Mouse (Mus musculus): ENCODE measurements around the gene Hdac2. TPM values are rescaled to one million over a fixed set of nuclear protein-coding genes. Genes with fewer than 3 reads are reported as not detected.

The Hdac2 gene
- total RNA-seq (2021) = 91.3 and 119 TPM in 2 replicates
- long read RNA-seq, transcript Hdac2-201 (14 exons, 2,005 nt) = major isoform, 143 of 151 reads
- long read RNA-seq, partial matches to known transcripts = 2 of 151 reads
- long read RNA-seq, other reads (novel, unspliced or antisense) = 6 of 151 reads

DNA sequence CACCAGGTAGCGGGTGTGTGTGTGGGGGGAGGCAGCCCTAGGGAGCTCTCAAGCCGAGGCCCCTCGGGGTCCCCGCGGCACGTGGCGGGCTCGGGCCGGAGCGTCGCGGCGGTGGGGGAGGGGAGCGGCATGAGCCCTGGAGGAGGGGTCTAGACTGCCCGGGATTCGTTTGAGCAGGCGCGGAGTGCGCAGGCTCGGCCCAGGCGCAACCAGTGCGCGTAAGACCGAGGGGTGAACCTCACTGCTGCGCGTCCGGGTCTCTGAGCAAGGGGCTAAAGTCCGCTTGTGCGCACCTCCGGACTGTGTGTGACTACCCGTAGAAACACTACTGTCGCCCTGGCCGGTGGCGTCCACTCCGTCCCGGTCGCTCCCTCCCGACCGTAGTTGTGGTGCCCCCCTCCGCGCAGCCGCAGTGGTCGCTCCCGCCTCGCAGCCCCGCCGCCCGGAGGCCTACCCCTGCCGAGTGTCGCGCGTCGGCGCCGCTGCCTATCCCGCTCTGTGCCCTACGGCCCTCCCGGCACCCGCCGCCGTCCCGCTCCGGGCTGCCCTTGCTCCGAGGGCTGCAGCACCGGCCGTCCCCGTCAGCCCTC is at the start of gene Hdac2:
Hdac2 (plus strand) TSS at position 459 of the 590 bp plus-strand sequence.
- peak; percentile 89 for DNase-seq

DNA sequence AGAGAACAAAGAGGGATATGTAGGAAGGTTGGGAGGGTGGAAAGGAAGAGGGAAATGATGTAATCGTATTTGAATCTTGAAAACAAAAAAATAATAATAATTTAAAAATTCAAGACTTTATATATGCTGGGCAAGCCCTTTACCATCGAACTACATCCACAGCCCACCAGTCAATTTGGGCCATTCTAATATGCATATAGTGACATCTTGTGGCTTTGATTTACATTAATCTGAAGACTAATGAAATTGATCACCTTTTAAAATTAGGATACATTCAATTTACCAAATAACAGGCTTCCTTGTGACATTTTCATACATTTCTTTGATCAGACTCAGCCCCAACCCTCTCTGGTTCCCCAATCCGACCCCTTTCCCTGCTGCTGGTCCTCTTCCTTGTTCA is 46.1 kb upstream of the Hdac2 start:
- DNase-seq = no peak

DNA sequence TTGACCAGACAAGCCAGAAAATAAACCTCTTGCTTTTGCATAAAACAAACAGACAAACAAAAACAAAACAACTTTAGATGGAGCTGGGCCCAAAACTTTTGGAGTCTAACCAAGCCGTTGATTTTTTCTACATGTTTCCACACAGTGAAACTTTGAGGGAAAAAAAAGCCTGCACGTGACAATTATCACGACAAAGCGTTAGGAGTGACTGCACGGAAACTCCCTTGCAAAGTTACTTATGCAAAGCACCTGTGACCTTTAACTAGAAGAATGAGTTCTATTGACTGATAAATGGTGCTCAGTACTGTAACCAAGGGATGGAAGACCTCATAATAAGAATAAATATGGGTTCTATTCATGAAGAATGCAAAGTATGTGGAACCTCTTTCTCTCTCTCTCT is 38.5 kb upstream of the Hdac2 start:
- DNase-seq = no peak

DNA sequence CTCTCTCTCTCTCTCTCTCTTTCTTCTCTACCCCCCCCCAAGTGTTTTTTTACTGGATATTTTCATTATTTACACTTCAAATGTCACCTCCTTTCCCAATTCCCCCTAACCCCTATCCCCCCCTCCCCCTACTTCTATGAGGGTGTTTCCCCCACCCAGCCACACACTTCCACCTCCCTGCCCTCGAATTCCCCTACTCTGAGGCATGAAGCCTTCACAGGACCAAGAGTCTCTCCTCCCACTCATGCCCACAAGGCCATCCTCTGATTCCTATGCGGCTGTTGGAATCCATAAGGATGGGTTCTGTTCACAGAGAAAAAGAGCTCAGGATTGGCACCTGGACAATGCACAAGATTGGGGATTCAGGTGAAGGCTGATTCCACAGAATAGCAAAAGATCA is 38.1 kb upstream of the Hdac2 start:
- no peak for DNase-seq

DNA sequence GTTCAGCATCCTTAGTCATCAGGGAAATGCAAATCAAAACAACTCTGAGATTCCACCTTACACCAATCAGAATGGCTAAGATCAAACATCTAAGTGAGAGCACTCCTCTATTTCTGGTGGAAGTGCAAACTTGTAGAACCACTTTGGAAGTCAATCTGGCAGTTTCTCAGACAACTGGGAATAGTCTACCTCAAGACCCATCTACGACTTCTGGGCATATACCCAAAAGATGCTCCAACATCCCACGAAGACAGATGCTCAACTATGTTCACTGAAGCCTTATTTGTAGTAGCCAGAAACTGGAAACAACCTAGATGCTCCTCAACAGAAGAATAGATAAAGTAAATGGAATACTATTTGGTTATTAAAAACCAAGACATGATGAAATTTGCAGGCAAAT is 22.6 kb upstream of the Hdac2 start:
- no peak for DNase-seq

DNA sequence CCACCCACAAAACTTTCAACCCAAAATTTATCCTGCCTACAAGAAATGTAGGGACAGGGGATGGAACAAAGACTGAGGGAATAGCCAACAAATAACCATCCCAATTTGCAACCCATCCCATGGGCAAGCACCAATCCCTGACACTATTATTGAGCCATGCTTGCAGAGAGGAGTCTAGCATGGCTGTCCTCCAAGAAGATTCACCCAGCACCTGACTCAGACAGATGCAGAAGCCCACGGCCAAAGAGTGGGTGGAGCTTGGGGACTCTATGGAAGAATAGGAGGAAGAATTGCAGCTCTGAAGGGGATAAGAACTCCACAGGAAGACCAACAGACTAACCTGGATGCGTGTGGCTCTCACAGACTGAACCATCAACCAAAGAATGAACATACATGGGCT is 21.7 kb upstream of the Hdac2 start:
- no peak for DNase-seq

DNA sequence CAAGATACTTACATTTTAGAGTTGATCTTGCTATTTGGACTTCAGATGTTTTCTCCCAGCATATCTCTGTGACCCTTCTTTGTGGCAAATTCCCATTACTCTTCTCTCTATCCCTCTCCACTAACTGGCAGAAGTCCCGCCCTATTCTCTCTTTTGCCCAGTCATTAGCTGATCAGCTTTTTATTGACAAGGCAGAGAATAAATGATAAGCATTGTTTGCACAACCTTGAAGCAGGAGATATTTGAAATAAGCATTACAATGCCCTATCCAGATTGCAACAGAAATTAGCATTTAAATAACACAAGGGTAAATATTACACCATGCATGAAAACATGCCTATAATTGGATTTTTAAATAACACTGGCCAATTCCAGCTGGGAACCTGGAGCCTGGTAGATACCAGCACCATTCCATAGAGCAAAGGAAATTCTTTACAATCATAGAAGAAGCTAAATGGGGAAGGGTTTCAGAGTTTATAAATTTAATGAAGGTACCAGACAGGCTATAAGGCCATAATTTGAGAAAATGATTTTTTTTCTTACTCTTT is 14.7 kb upstream of the Hdac2 start:
- no peak for DNase-seq

DNA sequence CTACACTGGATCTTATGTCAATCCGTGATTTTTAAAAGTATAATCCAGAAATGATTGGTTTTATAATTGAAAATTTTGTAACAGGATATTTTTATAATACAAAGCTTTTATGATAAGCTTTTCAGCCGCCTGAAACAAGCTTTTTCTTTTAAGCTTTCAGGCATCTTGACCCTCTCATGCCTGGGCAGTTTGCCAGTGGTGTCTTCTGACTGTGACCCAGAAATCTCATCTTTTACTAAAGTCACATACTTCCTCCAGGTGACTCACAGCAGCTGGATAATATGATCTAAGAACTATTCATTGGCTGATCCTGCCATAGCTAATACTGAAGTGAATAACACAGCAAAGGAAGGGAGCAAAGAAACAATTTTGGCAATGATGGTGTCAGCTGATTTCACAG is 9.9 kb upstream of the Hdac2 start:
- peak; percentile 68 for DNase-seq

DNA sequence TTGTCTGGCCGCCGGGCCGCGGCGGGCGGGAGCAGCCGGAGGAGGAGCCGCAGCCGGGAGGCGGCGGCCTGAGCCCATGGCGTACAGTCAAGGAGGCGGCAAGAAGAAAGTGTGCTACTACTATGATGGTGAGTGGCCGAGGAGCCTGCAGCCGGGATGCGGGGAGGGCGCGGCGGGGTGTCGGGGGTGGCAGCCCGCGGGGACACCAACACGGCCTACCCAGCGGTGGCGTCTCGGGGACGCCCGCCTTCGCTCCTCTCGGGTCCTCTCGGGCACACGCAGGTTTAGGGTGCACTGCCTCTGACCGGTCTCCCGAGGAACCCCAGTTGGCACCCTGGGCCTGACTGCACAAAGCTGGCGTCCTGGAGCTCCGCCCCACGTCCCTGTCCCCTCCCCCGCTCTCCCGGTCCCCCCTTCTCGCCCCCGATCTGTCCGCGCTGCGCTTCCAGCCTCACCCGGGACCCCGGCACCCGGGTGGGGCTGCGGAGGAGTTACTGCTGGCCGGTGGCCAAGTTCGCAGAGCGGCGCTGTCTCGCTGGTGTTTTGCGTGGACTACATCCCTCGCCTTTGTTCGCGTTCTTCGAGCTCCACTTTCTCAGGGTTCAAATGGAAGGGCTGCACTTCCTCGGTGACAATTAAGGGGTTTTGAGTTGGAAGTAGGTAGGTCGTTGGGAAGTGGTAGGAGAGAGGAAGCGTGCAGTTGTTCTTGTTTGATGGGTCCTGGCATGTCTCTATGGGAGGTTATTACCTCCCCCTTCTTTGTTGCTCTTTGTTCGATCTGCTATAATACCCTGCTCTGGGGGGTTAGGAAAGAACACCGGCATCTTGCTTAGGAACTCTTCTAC is 554 bp downstream of the Hdac2 start:
- DNase-seq = peak; percentile 69

DNA sequence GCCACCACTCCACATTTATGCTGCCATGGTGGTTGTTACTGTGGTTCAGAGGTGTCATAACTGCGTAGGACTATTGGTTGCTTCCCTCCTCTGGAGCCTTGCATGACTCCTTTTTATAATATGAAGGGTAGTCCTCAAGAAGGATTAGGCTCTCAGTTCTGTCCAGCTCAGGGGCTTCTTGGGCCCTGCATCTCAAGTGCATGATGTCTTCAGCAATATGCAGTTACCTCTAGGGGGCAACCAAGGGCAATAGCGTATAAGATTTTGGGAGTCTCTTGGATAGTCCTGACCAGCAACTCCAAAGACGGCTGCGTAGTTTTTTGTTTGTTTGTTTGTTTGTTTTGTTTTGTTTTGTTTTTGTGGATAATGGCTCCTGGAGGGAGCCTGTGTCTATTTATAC is 7.5 kb downstream of the Hdac2 start:
- DNase-seq = no peak

DNA sequence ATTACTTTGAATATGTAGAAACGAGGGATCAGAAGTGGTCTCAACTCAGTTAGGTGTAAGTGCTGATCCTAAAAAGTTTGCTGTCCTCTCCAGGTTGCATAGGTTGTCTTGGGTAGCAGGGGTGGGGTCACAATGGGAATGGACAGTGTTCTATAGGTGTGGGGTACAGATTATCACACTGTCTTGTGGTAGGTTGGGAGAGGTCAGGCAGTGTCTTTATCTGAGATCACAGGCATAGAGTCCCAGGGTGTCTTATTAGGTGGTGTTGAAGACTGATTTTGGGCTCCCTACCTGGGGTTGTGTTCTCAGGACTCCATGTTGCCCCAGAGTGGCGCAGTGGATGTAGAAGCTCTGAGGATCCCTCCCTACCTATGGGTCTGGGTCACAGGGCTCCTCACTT is 17.8 kb downstream of the Hdac2 start:
- DNase-seq = no peak

DNA sequence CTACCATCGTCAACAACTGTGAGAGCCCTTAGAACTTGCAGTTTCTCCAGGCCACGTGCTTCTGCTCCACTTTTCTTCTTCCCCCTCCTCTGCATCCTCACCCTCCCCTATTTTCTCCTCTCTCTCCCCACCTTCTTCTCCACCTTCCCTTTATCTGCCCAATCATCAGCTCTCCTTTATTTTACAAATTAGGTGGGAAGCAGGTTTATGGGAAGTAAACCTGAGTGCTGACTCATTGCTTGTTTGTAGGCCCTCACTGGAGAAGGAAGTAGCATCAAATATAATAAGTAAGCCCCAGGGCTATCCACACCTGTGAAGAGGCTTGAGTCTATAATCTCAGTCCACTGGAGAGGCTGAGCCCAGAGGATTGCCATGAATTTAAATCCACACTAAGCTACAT is 26.5 kb downstream of the Hdac2 start:
- no peak for DNase-seq

DNA sequence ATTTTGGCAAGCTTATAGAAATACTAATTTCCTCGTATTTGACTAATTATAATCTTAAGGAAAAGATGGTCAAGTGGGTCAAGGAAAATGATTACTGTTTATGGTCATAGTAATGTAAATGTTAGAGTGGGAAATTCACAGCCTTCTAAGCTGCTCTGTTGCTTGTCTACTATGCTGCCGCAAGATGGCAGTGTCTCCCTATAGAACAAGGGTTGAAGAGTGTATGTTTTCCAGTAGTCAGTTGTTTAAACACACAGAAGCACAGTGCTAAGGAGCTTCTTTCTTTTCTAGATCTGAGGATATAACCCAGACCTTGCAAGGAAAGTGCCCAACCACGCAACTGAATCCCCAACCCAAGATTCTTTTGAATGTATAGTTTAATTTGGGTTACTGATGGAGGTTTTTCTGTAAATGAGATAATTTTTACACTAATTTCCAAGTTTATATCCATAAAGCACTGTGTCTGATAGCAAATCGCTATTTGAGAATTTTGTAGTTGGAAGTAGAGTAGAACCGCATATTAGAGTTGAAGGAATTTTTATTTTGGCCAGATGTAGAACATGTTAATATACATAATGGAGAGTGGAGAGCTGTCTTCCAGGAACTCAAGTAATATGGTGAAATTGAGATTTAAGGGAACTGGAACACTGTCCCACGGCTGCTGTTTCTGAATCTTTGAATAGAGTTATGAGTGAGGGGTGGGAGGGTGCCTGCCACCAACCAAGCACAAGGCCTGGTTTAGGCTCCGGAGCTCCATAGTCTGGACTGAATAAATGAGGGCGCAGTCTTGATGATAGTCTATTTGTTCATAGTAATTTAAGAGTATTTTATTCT is 40.1 kb downstream of the Hdac2 start:
- peak; percentile 68 for DNase-seq

DNA sequence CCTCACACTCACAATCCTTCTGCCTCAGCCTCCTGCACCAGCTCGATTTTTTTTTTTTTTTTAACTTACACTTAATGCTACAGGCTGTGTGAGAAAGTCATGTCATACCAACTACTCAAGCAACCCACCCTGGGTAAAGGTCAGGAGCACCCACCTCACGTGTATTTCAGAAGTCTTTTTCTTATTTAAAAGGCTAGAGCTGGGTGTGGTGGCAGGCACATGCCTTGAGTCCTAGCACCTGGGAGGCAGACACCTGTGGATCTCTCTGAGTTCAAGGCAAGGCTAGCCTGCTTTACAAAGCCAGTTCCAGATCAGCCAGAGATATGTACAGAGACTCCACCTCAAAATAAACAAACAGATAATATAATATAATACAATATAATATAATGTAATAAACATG is 41.4 kb downstream of the Hdac2 start:
- no peak for DNase-seq

DNA sequence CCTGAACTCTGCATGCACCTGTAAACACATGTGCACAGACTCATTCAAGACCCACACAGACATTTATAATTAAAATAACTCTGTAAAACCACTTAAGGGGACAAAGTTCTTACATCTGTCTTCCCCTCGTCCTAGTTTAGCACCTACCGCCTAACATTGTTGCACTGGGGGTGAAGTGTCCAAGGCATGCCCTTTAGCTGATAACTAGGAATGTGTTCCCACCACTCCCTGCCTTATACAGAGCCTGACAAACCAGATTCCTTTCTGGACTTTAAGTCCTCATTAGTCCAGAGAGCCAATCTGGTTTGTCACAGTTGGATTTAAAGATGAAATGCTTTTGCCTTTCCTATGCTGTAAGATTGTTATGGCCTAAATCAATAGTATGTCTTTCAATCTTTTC is 41.9 kb downstream of the Hdac2 start:
- no peak for DNase-seq

DNA sequence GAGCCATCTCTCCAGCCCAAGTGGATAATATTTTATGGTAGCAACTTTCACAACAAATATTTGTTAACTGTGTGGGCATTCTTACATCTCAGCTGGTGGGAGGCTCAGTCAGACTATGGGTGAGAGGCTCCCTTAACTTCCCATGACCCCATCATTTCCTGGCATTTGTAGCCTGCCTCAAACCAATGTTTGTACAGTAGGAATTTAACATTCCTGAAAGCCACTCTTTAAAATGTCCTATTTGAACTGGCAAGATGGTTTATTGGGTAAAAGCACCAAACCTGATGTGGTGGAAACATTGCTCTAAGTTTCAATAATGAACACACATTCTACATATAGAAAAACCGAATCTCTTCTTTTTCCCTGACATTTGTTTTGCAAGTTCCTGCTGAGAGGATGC is 50.0 kb downstream of the Hdac2 start:
- DNase-seq = no peak

DNA sequence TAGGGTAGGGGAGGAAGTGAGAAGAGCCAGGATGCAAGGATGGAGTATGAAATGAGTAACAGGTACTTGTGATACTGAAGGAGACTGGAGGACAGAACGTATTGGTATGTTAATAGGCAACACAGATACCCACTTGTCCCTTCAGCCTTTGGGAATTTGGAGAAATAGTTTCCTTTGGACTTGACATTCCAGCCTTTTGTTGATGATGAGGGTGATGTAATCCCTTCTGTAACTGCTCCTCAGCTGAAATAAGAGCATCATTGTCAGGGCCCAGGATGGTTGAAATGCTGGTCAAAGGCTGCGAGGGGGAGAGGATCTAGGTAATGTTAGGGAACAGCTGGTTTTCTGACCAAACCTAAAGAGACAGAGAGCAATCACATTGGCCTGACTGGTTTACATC is 54.3 kb downstream of the Hdac2 start:
- no peak for DNase-seq

DNA sequence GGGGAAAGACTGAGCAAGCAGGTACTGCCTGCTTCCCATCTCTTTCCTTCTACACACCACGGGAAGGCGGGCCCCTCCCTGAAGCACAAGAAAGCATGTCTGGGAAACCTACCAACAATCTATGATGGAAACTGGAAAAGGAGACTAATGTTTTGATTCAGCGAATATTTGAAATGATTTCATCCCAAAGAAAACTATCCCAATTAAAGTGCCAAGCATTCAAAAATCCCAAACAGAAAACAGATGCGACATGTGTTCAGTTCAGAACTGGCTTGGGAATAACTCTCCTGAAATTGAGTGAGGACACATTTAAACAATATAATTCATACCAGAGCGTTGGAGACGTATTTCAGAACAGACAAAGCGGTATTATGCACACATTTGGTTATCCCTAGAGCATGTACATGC is 60.8 kb downstream of the Hdac2 start:
- no peak for DNase-seq

DNA sequence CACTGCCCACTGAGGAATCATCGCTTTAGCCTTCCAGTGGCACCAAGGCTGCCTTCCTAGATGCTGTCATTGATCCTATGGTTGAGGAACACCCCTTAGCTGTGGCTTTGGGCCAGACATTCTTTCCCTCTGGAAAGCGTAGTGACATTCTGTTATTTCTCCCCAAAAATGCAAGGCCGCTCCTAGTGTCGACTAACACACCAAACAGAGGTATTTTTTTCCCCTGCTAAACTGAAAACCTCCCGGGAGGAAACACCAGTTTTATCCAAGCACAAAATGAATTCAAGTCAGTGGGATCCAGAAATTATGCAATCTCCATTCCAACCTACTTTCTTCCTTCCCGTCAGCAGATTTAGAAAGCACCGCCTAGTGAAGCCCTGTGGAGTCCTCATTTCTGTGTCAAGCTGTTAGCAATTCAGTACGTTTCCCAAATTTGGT is 73.3 kb downstream of the Hdac2 start:
- DNase-seq = no peak

Measured in adrenal gland, postnatal 25 days (tissue).